Mouse (Mus musculus) bone marrow, adult 2 months (tissue): ENCODE measurements around the gene Mapk10.

Experiments
- CTCF ChIP-seq: fragments of 200-500 bp; IDR thresholded peaks from 2 replicates; pipeline ENCODE4 v1.5.1; 2011; ENCODE audit warnings: low read length, control low read depth; ENCODE audit not compliant: control insufficient read depth, insufficient read depth
- POLR2A ChIP-seq: fragments of 200-500 bp; IDR thresholded peaks from 2 replicates; pipeline ENCODE4 v1.6.1; 2011; ENCODE audit warnings: low read depth, mild to moderate bottlenecking, control low read depth, low read length, borderline replicate concordance; ENCODE audit not compliant: control insufficient read depth

- TF ChIP-seq POLR2A (no peak), CTCF (no peak)
Observed at GRCm38 (mm10) chr5:102953414-102953813, 257.7 kb downstream of the Mapk10 start.
